Mouse (Mus musculus) forebrain, postnatal 0 days (tissue): ENCODE data around the gene Sun1. TPM values are rescaled to one million over a fixed set of nuclear protein-coding genes. Genes with fewer than 3 reads are reported as not detected.

Experiments used
- ATAC-seq: fragments of 200-750 bp; cut with Nextera tagmentation; 2 replicates; pipeline ENCODE4 v1.8.0; 2017; ENCODE audit warnings: mild to moderate bottlenecking, moderate library complexity
- DNase-seq: peaks from one replicate; pipeline ENCODE4 v3.0.0-alpha.2; 2015
- H3K27ac ChIP-seq: fragments of 300-500 bp; sonication (generic); 2 replicates; pipeline ENCODE4 v1.5.1; 2014; ENCODE audit warnings: low read depth, mild to moderate bottlenecking, antibody characterized with exemption, low read length, moderate library complexity, mixed read lengths
- H3K27me3 ChIP-seq: fragments of 300-500 bp; sonication (generic); 2 replicates; pipeline ENCODE4 v1.6.1; 2014; ENCODE audit warnings: mild to moderate bottlenecking, low read length, mixed read lengths; ENCODE audit not compliant: insufficient read depth
- H3K36me3 ChIP-seq: fragments of 300-500 bp; sonication (generic); 2 replicates; pipeline ENCODE4 v1.6.1; 2014; ENCODE audit warnings: mild to moderate bottlenecking, moderate library complexity; ENCODE audit not compliant: insufficient read depth
- H3K4me1 ChIP-seq: fragments of 300-500 bp; sonication (generic); 2 replicates; pipeline ENCODE4 v1.6.1; 2014; ENCODE audit warnings: antibody characterized with exemption; ENCODE audit not compliant: insufficient read depth
- H3K4me2 ChIP-seq: fragments of 300-500 bp; sonication (generic); 2 replicates; pipeline ENCODE4 v1.6.1; 2014; ENCODE audit warnings: low read depth, mild to moderate bottlenecking, moderate library complexity
- H3K4me3 ChIP-seq: fragments of 300-500 bp; sonication (generic); 2 replicates; pipeline ENCODE4 v1.5.1; 2014; ENCODE audit warnings: low read depth, low read length, mixed read lengths
- H3K9ac ChIP-seq: fragments of 300-500 bp; sonication (generic); 2 replicates; pipeline ENCODE4 v1.6.1; 2014; ENCODE audit warnings: mild to moderate bottlenecking
- H3K9me3 ChIP-seq: fragments of 300-500 bp; sonication (generic); 2 replicates; pipeline ENCODE4 v1.6.1; 2016; ENCODE audit warnings: low read length
- CTCF ChIP-seq: sonication (generic); IDR thresholded peaks from 2 replicates; pipeline ENCODE4 v1.5.1; 2016; ENCODE audit warnings: antibody characterized with exemption, control low read depth, low read depth
- WGBS: fragments of 180-500 bp; shearing (Covaris S2); extraction: QIAGEN DNeasy Blood & Tissue Kit; methylation state at CpG from one replicate; pipeline ENCODE4 v1.1.7; 2014; 5-methylcytosine and 5-hydroxymethylcytosine counted together
- polyA plus RNA-seq: library from polyadenylated mRNA; unstranded; fragments of >200 nt; fragmentation: Nextera tagmentation; extraction: Ambion mirVana; gene quantifications from 2 replicates; pipeline ENCODE4 v1.2.1, GENCODE M21; 2015
- total RNA-seq: library from RNA; depleted of rRNA; stranded (reverse); fragments of >200 nt; gene quantifications from 2 replicates; pipeline ENCODE4 v1.2.3, GENCODE M21; 2014

Sun1 gene
- total and polyA plus RNA-seq, 2 experiments from 2014 or later, result 34.5 to 84.8 TPM

- no peak overlapping the region for H3K9ac ChIP-seq
- H3K36me3 ChIP-seq, result no peaks in the 10 kb centered on the region
- no peaks in the 10 kb centered on the region for H3K9me3 ChIP-seq
- WGBS, result 77% methylated on average over 3 of the region's 3 CpGs
- no peak for DNase-seq
- ATAC-seq, result no peak
- H3K27ac ChIP-seq, result no peak overlapping the region
- no peak overlapping the region for H3K4me2 ChIP-seq
- no peak for TF ChIP-seq CTCF
- H3K27me3 ChIP-seq, result no peaks in the 10 kb centered on the region
- peaks cover 17% of the 10 kb centered on the region for H3K4me1 ChIP-seq
- H3K4me3 ChIP-seq, result no peak overlapping the region
Observed at GRCm38 (mm10) chr5:139198779-139199178, 1.7 kb upstream of the Sun1 start.

GRCm38 (mm10) chr5:139199636-139199994 is 822 bp upstream of the Sun1 start:
- no peak for TF ChIP-seq CTCF
- DNase-seq (no peak), ATAC-seq (no peak)
- no peaks in the 10 kb centered on the region for H3K9me3 ChIP-seq
- H3K4me2 ChIP-seq, result peak overlapping the region; percentile 86
- peak overlapping the region; percentile 83 for H3K4me3 ChIP-seq
- peak overlapping the region; percentile 88 for H3K9ac ChIP-seq
- H3K4me1 ChIP-seq, result peaks cover 17% of the 10 kb centered on the region
- H3K36me3 ChIP-seq, result no peaks in the 10 kb centered on the region
- H3K27me3 ChIP-seq, result no peaks in the 10 kb centered on the region
- peak overlapping the region; percentile 87 for H3K27ac ChIP-seq
- WGBS, result 24% methylated on average over 2 of the region's 2 CpGs

- H3K9ac ChIP-seq, result peak overlapping the region; percentile 88
Observed at GRCm38 (mm10) chr5:139200770-139201569, 533 bp downstream of the Sun1 start.

GRCm38 (mm10) chr5:139202127-139202526 is 1.7 kb downstream of the Sun1 start:
- 59% methylated on average over 11 of the region's 11 CpGs for WGBS
- DNase-seq (no peak), ATAC-seq (no peak)
- no peaks in the 10 kb centered on the region for H3K9me3 ChIP-seq
- TF ChIP-seq CTCF, result no peak
- H3K9ac ChIP-seq, result peak overlapping the region; percentile 88; the same call in 1 of the 2 replicates
- H3K4me3 ChIP-seq, result peak overlapping the region; percentile 83; the same call in 1 of the 2 replicates
- no peaks in the 10 kb centered on the region for H3K36me3 ChIP-seq
- H3K4me2 ChIP-seq, result peak overlapping the region; percentile 86
- H3K27ac ChIP-seq, result no peak overlapping the region
- H3K27me3 ChIP-seq, result no peaks in the 10 kb centered on the region
- peaks cover 17% of the 10 kb centered on the region for H3K4me1 ChIP-seq

More at GRCm38 (mm10) chr5:139200770-139201569, 533 bp downstream of the Sun1 start:
- H3K4me2 ChIP-seq, result peak overlapping the region; percentile 86
- H3K27me3 ChIP-seq, result no peaks in the 10 kb centered on the region
- no peaks in the 10 kb centered on the region for H3K36me3 ChIP-seq
- peak; percentile 27 for DNase-seq
- 5% methylated on average over 48 of the region's 57 CpGs for WGBS
- peak; percentile 55 for ATAC-seq
- H3K9me3 ChIP-seq, result no peaks in the 10 kb centered on the region
- H3K27ac ChIP-seq, result peak overlapping the region; percentile 79
- H3K4me1 ChIP-seq, result peaks cover 17% of the 10 kb centered on the region
- peak overlapping the region; percentile 83 for H3K4me3 ChIP-seq
- no peak for TF ChIP-seq CTCF

GRCm38 (mm10) chr5:139203312-139203711 is 2.9 kb downstream of the Sun1 start:
- no peak for TF ChIP-seq CTCF
- H3K36me3 ChIP-seq, result no peaks in the 10 kb centered on the region
- DNase-seq (no peak), ATAC-seq (no peak)
- 89% methylated on average over 5 of the region's 5 CpGs for WGBS
- H3K9ac ChIP-seq, result no peak overlapping the region
- H3K4me1 ChIP-seq, result peaks cover 17% of the 10 kb centered on the region
- H3K27me3 ChIP-seq, result no peaks in the 10 kb centered on the region
- H3K27ac ChIP-seq, result no peak overlapping the region
- no peak overlapping the region for H3K4me2 ChIP-seq
- H3K9me3 ChIP-seq, result no peaks in the 10 kb centered on the region
- no peak overlapping the region for H3K4me3 ChIP-seq

GRCm38 (mm10) chr5:139206081-139206480 is 5.6 kb downstream of the Sun1 start:
- no peak for ATAC-seq

GRCm38 (mm10) chr5:139206525-139206924 is 6.1 kb downstream of the Sun1 start:
- Histone ChIP-seq H3K9ac (no peak overlapping the region), H3K4me1 (peaks cover 9% of the 10 kb centered on the region), H3K4me3 (no peak overlapping the region), H3K27me3 (no peaks in the 10 kb centered on the region), H3K4me2 (no peak overlapping the region), H3K9me3 (no peaks in the 10 kb centered on the region), H3K27ac (no peak overlapping the region), H3K36me3 (peaks cover 9% of the 10 kb centered on the region; the same call in 1 of the 2 replicates)
- DNase-seq, result no peak
- no peak for ATAC-seq
- WGBS, result 83% methylated on average over 7 of the region's 7 CpGs
- TF ChIP-seq CTCF, result no peak

More at GRCm38 (mm10) chr5:139206081-139206480, 5.6 kb downstream of the Sun1 start:
- Histone ChIP-seq H3K4me2 (no peak overlapping the region), H3K27me3 (no peaks in the 10 kb centered on the region), H3K27ac (no peak overlapping the region), H3K36me3 (peaks cover 9% of the 10 kb centered on the region; the same call in 1 of the 2 replicates), H3K4me3 (no peak overlapping the region), H3K9ac (no peak overlapping the region), H3K9me3 (no peaks in the 10 kb centered on the region), H3K4me1 (peaks cover 13% of the 10 kb centered on the region)
- DNase-seq, result no peak
- TF ChIP-seq CTCF, result no peak
- WGBS, result 53% methylated on average over 4 of the region's 4 CpGs
